Comparison of ENCODE assay signal across 8 mouse cellular contexts in the genomic region with DNA sequence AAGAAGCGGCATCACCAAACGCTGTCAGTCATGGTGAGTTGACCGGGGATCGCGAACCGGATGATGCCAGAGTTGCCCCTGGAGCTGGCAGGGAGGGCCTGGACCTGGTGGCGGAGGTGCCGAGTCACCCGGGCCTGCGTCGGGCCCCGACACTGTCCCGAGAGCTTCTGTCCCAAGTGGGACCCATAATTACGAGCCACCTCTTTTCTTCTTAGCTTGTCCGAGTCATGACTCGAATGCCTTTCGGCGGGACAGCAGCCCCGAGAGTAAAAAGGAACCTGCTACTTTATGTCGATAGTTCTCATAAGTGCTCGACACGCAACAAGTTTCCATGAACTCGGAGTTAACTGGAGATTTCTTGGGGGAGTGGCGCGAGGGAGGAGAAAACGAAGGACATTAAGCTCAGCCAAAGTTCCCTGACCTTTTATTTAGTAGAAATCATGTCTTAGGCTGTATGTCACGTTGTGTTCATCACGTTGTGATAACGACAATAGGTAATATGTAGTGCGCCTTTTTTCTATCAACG. TPM values are rescaled to one million over a fixed set of nuclear protein-coding genes. Genes with fewer than 3 reads are reported as not detected.
A peak's percentile ranks its signal among the peaks of the same experiment; 100 is the strongest.
DNase-seq lines count a peak whose midpoint lies in the region; ATAC-seq and TF ChIP-seq lines count a peak whose summit lies in the region.

No protein-coding gene starts in this region.

- peak overlapping the region; percentile 88 for H3K9ac ChIP-seq in liver, embryonic 12.5 days
- H3K9ac ChIP-seq in stomach, postnatal 0 days (ENCODE audit: low read length), result peak overlapping the region; percentile 93

- intact Hi-C loops in gastrocnemius, adult 2 months (cut with DNase I), result loop anchor here (5.0 kb wide), 1 partner anchor 65 kb away; a partner anchor contains a TSS

- WGBS in liver, embryonic 12.5 days (ENCODE audit: insufficient replicate concordance), result under 1% methylated on average over 31 of the region's 31 CpGs
- WGBS in stomach, postnatal 0 days, result 2% methylated on average over 30 of the region's 31 CpGs

- H3K4me2 ChIP-seq in liver, embryonic 12.5 days, result peak overlapping the region; percentile 80
- H3K4me2 ChIP-seq in stomach, postnatal 0 days (replicated peaks; ENCODE audit: low read depth), result peak overlapping the region; percentile 86

- ATAC-seq in liver, embryonic 12.5 days, result peak; percentile 46
- ATAC-seq in stomach, postnatal 0 days (ENCODE audit: low FRiP score, low TSS enrichment), result peak; percentile 51; the same call in 1 of the 2 replicates

- peaks cover 42% of the 10 kb centered on the region for H3K4me1 ChIP-seq in liver, embryonic 12.5 days
- peaks cover 3% of the 10 kb centered on the region; the same call in 1 of the 2 replicates for H3K4me1 ChIP-seq in stomach, postnatal 0 days (replicated peaks; ENCODE audit: control insufficient read depth, insufficient read depth)

- DNase-seq in gastrocnemius, adult 2 months, result no peak
- DNase-seq in gastrocnemius, postnatal 10 days, result no peak
- peak; percentile 74 for DNase-seq in urinary bladder, adult 2 months (ENCODE audit: low spot score)
- DNase-seq in urinary bladder, postnatal 10 days (ENCODE audit: low spot score), result no peak
- no peak for DNase-seq in stomach, postnatal 0 days (ENCODE audit: low spot score)
- DNase-seq in spleen, adult 12 weeks (ENCODE audit: low spot score), result no peak
- DNase-seq in urinary bladder, postnatal 36 days (ENCODE audit: low spot score in 2 of 2), result no peak

- no peak for TF ChIP-seq CTCF in gastrocnemius, adult 2 months (IDR thresholded peaks at IDR 0.05)
- TF ChIP-seq CTCF in stomach, postnatal 0 days (IDR thresholded peaks at IDR 0.05; ENCODE audit: low read depth), result no peak

- peak overlapping the region; percentile 96 for H3K27ac ChIP-seq in gastrocnemius, adult 2 months
- H3K27ac ChIP-seq in liver, embryonic 12.5 days, result peak overlapping the region; percentile 84
- peak overlapping the region; percentile 88 for H3K27ac ChIP-seq in stomach, postnatal 0 days (replicated peaks)

- H3K9me3 ChIP-seq in liver, embryonic 12.5 days (replicated peaks), result no peaks in the 10 kb centered on the region
- no peaks in the 10 kb centered on the region for H3K9me3 ChIP-seq in stomach, postnatal 0 days (ENCODE audit: control insufficient read depth, low read length)

- peak; percentile 28 for TF ChIP-seq EP300 in stomach, postnatal 0 days (optimal IDR thresholded peaks at IDR 0.05)

- H3K36me3 ChIP-seq in liver, embryonic 12.5 days, result peaks cover 59% of the 10 kb centered on the region
- H3K36me3 ChIP-seq in stomach, postnatal 0 days (ENCODE audit: control insufficient read depth, insufficient read depth, low read length), result peaks cover 7% of the 10 kb centered on the region; the same call in 1 of the 2 replicates

- H3K4me3 ChIP-seq in gastrocnemius, adult 2 months, result peak overlapping the region; percentile 99
- H3K4me3 ChIP-seq in liver, embryonic 12.5 days, result peak overlapping the region; percentile 93
- H3K4me3 ChIP-seq in stomach, postnatal 0 days (ENCODE audit: low read depth, low read length), result peak overlapping the region; percentile 87

- no peaks in the 10 kb centered on the region for H3K27me3 ChIP-seq in liver, embryonic 12.5 days (replicated peaks)
- no peaks in the 10 kb centered on the region for H3K27me3 ChIP-seq in stomach, postnatal 0 days (ENCODE audit: control insufficient read depth, insufficient read depth, low read length)

RNA-seq across cellular contexts. Expression of a gene that starts 0.7 kb away (rescaled TPM):
- total RNA-seq in gastrocnemius, adult 2 months (2021), result 1 to 10 TPM; 2.6 TPM
- 1 to 10 TPM; 4.2 to 5.5 TPM for total RNA-seq in gastrocnemius, postnatal 10 days (2021)
- polyA plus RNA-seq in urinary bladder, adult 2 months (2012; rRNA removed), result 2.9 and 4.4 TPM in 2 replicates
- polyA plus RNA-seq in liver, embryonic 12.5 days (2016; fragmentation: Nextera tagmentation; extraction: Ambion mirVana), result 54.2 and 55.9 TPM in 2 replicates
- polyA plus RNA-seq in stomach, postnatal 0 days (2015; fragmentation: Nextera tagmentation; extraction: Ambion mirVana), result 8.8 and 10.1 TPM in 2 replicates

RNA-seq across cellular contexts. Expression of a gene that starts 0.9 kb away (rescaled TPM):
- total RNA-seq in gastrocnemius, adult 2 months (2021), result 10 to 100 TPM; 43.8 to 50.1 TPM
- 10 to 100 TPM; 49.2 to 52.9 TPM for total RNA-seq in gastrocnemius, postnatal 10 days (2021)
- polyA plus RNA-seq in urinary bladder, adult 2 months (2012; rRNA removed), result 58.0 TPM in 2 replicates
- polyA plus RNA-seq in liver, embryonic 12.5 days (2016; fragmentation: Nextera tagmentation; extraction: Ambion mirVana), result 53.8 and 57.5 TPM in 2 replicates
- polyA plus RNA-seq in stomach, postnatal 0 days (2015; fragmentation: Nextera tagmentation; extraction: Ambion mirVana), result 67.2 and 70.5 TPM in 2 replicates

RNA-seq across cellular contexts. Expression of a gene that starts 23.9 kb away (rescaled TPM):
- total RNA-seq in gastrocnemius, adult 2 months (2021), result 10 to 100 TPM; 15.5 to 21.9 TPM
- 10 to 100 TPM; 18.3 to 19.6 TPM for total RNA-seq in gastrocnemius, postnatal 10 days (2021)
- polyA plus RNA-seq in urinary bladder, adult 2 months (2012; rRNA removed), result 41.6 and 56.6 TPM in 2 replicates
- 32.3 and 32.8 TPM in 2 replicates for polyA plus RNA-seq in liver, embryonic 12.5 days (2016; fragmentation: Nextera tagmentation; extraction: Ambion mirVana)
- 34.1 and 37.5 TPM in 2 replicates for polyA plus RNA-seq in stomach, postnatal 0 days (2015; fragmentation: Nextera tagmentation; extraction: Ambion mirVana)

RNA-seq across cellular contexts. Expression of a gene that starts 23.9 kb away (rescaled TPM):
- 1 to 10 TPM in 1 of 2 experiments, under 1 TPM in 1; 0.38 to 1.1 TPM for total RNA-seq in gastrocnemius, adult 2 months (2021)
- total RNA-seq in gastrocnemius, postnatal 10 days (2021), result 1 to 10 TPM; 4.8 to 5.5 TPM
- not detected in 2 replicates for polyA plus RNA-seq in urinary bladder, adult 2 months (2012; rRNA removed)
- not detected in 2 replicates for polyA plus RNA-seq in liver, embryonic 12.5 days (2016; fragmentation: Nextera tagmentation; extraction: Ambion mirVana)
- not detected in 2 replicates for polyA plus RNA-seq in stomach, postnatal 0 days (2015; fragmentation: Nextera tagmentation; extraction: Ambion mirVana)

RNA-seq across cellular contexts. Expression of a gene that starts 35.8 kb away (rescaled TPM):
- 1 to 10 TPM; 5.0 to 9.5 TPM for total RNA-seq in gastrocnemius, adult 2 months (2021)
- total RNA-seq in gastrocnemius, postnatal 10 days (2021), result 10 to 100 TPM; 42.8 to 43.1 TPM
- 45.6 and 48.4 TPM in 2 replicates for polyA plus RNA-seq in urinary bladder, adult 2 months (2012; rRNA removed)
- polyA plus RNA-seq in liver, embryonic 12.5 days (2016; fragmentation: Nextera tagmentation; extraction: Ambion mirVana), result 10.7 and 11.8 TPM in 2 replicates
- 19.7 and 23.6 TPM in 2 replicates for polyA plus RNA-seq in stomach, postnatal 0 days (2015; fragmentation: Nextera tagmentation; extraction: Ambion mirVana)
